Mouse (Mus musculus) limb, embryonic 15.5 days (tissue): Measurements from ENCODE around the gene Gm10645. TPM values are rescaled to one million over a fixed set of nuclear protein-coding genes. Genes with fewer than 3 reads are reported as not detected.

Experiments used
- ATAC-seq: fragments of 200-750 bp; cut with Nextera tagmentation; 2 replicates; pipeline ENCODE4 v1.8.0; 2017; ENCODE audit warnings: low read depth, moderate TSS enrichment; ENCODE audit not compliant: insufficient number of reproducible peaks, low FRiP score, low TSS enrichment
- H3K27ac ChIP-seq: fragments of 300-500 bp; sonication (generic); 2 replicates; pipeline ENCODE4 v1.5.1; 2015; ENCODE audit warnings: moderate library complexity, mild to moderate bottlenecking, inconsistent platforms
- H3K27me3 ChIP-seq: fragments of 300-500 bp; sonication (generic); 2 replicates; pipeline ENCODE4 v1.6.1; 2015; ENCODE audit warnings: inconsistent platforms
- H3K36me3 ChIP-seq: fragments of 300-500 bp; sonication (generic); 2 replicates; pipeline ENCODE4 v1.6.1; 2015; ENCODE audit warnings: inconsistent platforms
- H3K4me1 ChIP-seq: fragments of 300-500 bp; sonication (generic); 2 replicates; pipeline ENCODE4 v1.6.1; 2015; ENCODE audit warnings: inconsistent platforms
- H3K4me2 ChIP-seq: fragments of 300-500 bp; sonication (generic); 2 replicates; pipeline ENCODE4 v1.6.1; 2015; ENCODE audit warnings: mild to moderate bottlenecking, inconsistent platforms
- H3K4me3 ChIP-seq: fragments of 300-500 bp; sonication (generic); 2 replicates; pipeline ENCODE4 v1.5.1; 2015; ENCODE audit warnings: mild to moderate bottlenecking, inconsistent platforms
- H3K9ac ChIP-seq: fragments of 300-500 bp; sonication (generic); 2 replicates; pipeline ENCODE4 v1.6.1; 2015; ENCODE audit warnings: inconsistent platforms
- H3K9me3 ChIP-seq: fragments of 300-500 bp; sonication (generic); 2 replicates; pipeline ENCODE4 v1.6.1; 2016; ENCODE audit warnings: inconsistent platforms
- WGBS: fragments of 180-500 bp; shearing (Covaris S2); methylation state at CpG from one replicate; pipeline ENCODE4 v1.1.7; 2015; 5-methylcytosine and 5-hydroxymethylcytosine counted together
- polyA plus RNA-seq: library from polyadenylated mRNA; unstranded; fragments of >200 nt; fragmentation: Nextera tagmentation; extraction: Ambion mirVana; gene quantifications from 2 replicates; pipeline ENCODE4 v1.2.1, GENCODE M21; 2015

Gene Gm10645
- polyA plus RNA-seq, 1 experiment from 2014 or later: 0.70 TPM

DNA sequence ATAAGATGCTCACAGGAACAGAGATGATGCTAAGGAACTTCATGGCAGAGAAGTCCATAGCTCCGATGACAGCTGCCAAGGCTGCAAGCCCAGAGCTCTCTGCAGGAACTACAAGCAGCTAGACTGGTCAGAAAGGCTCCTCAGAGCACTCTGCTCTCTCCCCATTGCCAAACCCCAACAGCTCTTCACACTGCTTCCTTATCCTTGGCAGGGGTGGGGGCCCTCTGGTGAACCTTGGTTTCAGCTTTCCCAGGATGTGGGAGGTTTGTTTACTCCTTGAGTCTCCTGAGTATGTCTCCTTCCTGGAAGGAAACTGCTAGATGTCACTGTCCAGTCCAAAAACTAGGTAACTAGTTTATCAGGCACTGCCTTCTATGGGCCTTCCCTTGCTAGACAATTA, 25.9 kb downstream of the Gm10645 start:
- Histone ChIP-seq H3K4me2 (no peak overlapping the region), H3K9me3 (no peaks in the 10 kb centered on the region), H3K27ac (no peak overlapping the region), H3K4me1 (0 out of 2 replicates have a peak, but pooled peaks cover 5% of the 10 kb centered on the region), H3K9ac (no peak overlapping the region), H3K4me3 (no peak overlapping the region), H3K36me3 (no peaks in the 10 kb centered on the region), H3K27me3 (no peaks in the 10 kb centered on the region)
- WGBS: 74% methylated on average over 1 of the region's 1 CpGs
- no peak for ATAC-seq

GRCm38 (mm10) chr8:83135086-83135485, 30.9 kb downstream of the Gm10645 start:
- no peak overlapping the region for H3K4me2 ChIP-seq
- H3K27ac ChIP-seq: no peak overlapping the region
- no peak overlapping the region for H3K9ac ChIP-seq
- no peak for ATAC-seq
- H3K27me3 ChIP-seq: no peaks in the 10 kb centered on the region
- 0 out of 2 replicates have a peak, but pooled peaks cover 5% of the 10 kb centered on the region for H3K4me1 ChIP-seq
- no peak overlapping the region for H3K4me3 ChIP-seq
- H3K9me3 ChIP-seq: no peaks in the 10 kb centered on the region
- H3K36me3 ChIP-seq: no peaks in the 10 kb centered on the region
- WGBS: 44% methylated on average over 2 of the region's 2 CpGs

Other genes starting within 250 kb of the Gm10645 start
- gene Tbc1d9, start 818 bp downstream of the Gm10645 start, polyA plus RNA-seq: 0.67 and 1.4 TPM in 2 replicates
- gene Ucp1, start 124.2 kb upstream of the Gm10645 start, polyA plus RNA-seq: not detected in 2 replicates
- gene Elmod2, start 166.3 kb upstream of the Gm10645 start, polyA plus RNA-seq: 15.2 and 16.1 TPM in 2 replicates
- not detected in 2 replicates for gene Mgat4d, start 182.3 kb upstream of the Gm10645 start, polyA plus RNA-seq
- gene Clgn, start 223.7 kb upstream of the Gm10645 start, polyA plus RNA-seq: 0.24 and 0.36 TPM in 2 replicates